Mouse (Mus musculus) gastrocnemius, adult 2 months (tissue): ENCODE data around the gene Mfn2. TPM values are rescaled to one million over a fixed set of nuclear protein-coding genes. Genes with fewer than 3 reads are reported as not detected.

ENCODE experiments used
- DNase-seq: peaks from one replicate; pipeline ENCODE4 v3.0.0; 2022
- H3K27ac ChIP-seq: fragments of 200-600 bp; 2 replicates; pipeline ENCODE4 v1.8.1; 2022; ENCODE audit warnings: mild to moderate bottlenecking
- H3K4me3 ChIP-seq: fragments of 200-600 bp; 2 replicates; pipeline ENCODE4 v1.8.1; 2022; ENCODE audit warnings: mild to moderate bottlenecking, moderate library complexity
- CTCF ChIP-seq: fragments of 200-600 bp; IDR thresholded peaks from 2 replicates; pipeline ENCODE4 v1.8.1; 2022; ENCODE audit warnings: antibody characterized with exemption, mild to moderate bottlenecking, moderate library complexity
- intact Hi-C: fragments of 180-260 bp; cut with DNase I; formaldehyde crosslinking; loops from one replicate; pipeline ENCODE4 v1.15.1; 2025
- total RNA-seq, 2 experiments: library from RNA; stranded (reverse); gene quantifications; 2 replicates each; pipeline ENCODE4 v1.2.3; 2021

Mfn2 gene
- total RNA-seq, 2 experiments from 2014 or later, result 416 to 452 TPM

DNA sequence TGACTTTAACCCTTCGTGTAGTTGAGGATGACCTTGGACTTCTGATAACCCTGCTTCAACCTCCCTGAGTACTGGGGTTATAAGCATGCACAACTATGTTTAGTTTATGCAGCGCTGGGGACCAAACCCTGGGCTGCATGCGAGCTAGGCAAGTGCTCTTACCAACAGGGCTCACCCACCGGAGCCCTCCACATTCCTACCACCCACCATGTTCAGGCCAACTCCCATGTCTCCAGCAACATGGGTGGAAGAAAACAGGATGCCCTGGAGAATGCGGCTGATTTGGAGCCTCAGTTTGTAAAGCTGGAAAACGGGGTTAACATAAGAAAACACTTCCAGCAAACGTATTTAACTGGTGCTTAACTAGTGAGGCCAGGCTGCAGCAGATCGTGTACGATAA is 31.4 kb upstream of the Mfn2 start:
- Histone ChIP-seq H3K27ac (peak overlapping the region; percentile 98), H3K4me3 (peak overlapping the region; percentile 95)
- no peak for TF ChIP-seq CTCF
- DNase-seq, result no peak
- intact Hi-C loops, result no loop called here

DNA sequence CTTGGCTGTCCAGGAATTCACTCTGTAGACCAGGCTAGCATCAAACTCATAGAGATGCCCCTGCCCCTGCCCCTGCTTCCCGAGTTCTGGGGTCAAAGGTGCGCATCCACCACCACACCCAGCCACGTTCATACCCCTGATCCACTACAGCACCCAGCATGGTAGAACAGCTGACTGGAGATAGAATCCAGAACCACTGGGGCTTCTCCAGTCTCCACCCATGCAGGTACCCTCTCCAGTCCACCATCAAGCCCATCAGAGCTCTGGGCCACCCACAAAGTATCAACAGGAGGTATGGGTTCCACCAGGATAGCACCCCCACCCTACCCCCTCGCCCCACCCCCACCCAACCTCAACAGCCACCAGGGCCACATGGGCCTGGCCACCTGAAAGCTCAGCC is 30.1 kb upstream of the Mfn2 start:
- no peak for DNase-seq
- H3K27ac ChIP-seq, result peak overlapping the region; percentile 63
- intact Hi-C loops, result no loop called here
- peak overlapping the region; percentile 95 for H3K4me3 ChIP-seq
- no peak for TF ChIP-seq CTCF

DNA sequence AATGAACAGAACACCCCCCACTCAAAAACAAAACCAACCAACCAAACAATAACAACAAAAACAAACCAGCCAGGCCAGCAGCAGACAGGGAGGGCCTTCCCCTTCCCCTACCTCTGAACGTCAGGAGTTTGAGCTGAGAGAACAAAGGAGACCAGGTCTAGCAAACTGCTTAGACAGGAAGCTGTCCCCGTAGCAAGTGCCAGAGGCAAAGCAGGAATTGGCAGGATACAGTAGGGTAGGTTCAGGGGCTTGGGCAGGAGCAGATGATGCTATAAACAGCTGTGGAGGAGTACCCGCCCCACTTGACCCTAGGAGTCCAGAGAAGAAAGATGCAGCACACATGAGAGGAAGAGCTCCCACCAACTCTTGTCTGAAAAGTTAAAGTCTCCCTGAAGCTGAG is 29.6 kb upstream of the Mfn2 start:
- intact Hi-C loops, result no loop called here
- DNase-seq, result no peak
- Histone ChIP-seq H3K4me3 (peak overlapping the region; percentile 95), H3K27ac (peak overlapping the region; percentile 63)
- TF ChIP-seq CTCF, result no peak

DNA sequence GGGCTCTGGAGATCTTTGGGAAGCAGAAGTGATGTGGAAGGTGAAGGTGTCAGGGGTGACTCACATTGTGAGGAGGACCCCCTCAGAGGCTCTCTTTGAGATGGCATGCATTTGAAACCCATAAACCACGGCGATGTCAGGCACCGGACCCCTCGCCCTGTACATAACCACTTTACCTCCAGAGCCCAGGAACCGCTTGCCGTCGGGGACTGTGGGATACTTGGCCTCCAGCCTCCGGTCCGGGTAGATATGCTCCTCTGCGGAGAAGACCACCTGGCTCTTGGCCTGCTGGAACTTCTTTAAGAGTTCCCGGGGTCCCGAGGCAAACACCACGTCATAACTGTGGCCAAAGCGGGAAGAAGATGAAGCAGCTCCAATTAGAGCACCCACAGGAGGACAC is 26.4 kb upstream of the Mfn2 start:
- intact Hi-C loops, result no loop called here
- TF ChIP-seq CTCF, result no peak

DNA sequence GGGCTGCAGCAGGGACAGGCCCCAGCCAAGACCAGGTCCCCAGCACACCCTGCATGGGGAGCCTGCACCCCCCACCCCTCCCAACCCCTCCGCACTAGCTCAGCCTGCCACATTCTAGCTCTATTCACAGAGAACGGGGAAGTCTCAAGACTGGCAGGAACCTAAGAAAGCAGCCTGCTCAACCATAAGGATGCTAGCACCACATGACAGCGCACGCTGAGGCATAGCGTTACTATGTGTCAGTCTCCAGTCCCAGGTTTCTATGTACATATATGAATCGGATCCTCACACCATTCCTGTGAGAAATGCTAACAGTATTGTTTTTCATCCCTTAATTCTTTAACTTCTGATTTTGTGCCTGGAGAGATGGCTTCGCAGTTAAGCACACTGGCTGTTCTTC is 24.0 kb upstream of the Mfn2 start:
- no peak overlapping the region for H3K27ac ChIP-seq
- no peak for DNase-seq
- intact Hi-C loops, result no loop called here
- H3K4me3 ChIP-seq, result no peak overlapping the region
- TF ChIP-seq CTCF, result no peak

More for the DNA sequence above, 26.4 kb upstream of the Mfn2 start:
- Histone ChIP-seq H3K27ac (no peak overlapping the region), H3K4me3 (no peak overlapping the region)
- DNase-seq, result no peak

DNA sequence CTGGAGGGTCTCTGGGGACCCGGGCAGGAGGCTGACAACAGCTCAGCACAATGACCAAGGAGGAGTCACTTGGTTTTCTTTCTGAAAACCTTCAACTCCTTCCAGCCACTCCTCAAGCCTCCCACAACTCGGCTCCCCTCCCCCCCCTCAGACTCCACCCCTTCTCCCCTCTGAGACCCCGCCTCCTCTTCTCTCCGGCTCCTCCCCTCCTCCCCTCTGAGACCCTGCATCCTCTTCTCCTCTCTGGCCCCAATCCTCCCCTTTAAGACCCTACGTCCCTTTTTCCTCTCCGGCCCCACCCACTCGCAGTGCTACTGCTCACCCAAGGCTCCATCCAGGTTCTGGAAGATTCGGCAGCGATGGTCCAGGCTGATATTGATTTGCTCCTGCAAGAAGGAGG is 23.6 kb upstream of the Mfn2 start:
- no peak for TF ChIP-seq CTCF
- Histone ChIP-seq H3K27ac (peak overlapping the region; percentile 63), H3K4me3 (no peak overlapping the region)
- intact Hi-C loops, result no loop called here
- no peak for DNase-seq

DNA sequence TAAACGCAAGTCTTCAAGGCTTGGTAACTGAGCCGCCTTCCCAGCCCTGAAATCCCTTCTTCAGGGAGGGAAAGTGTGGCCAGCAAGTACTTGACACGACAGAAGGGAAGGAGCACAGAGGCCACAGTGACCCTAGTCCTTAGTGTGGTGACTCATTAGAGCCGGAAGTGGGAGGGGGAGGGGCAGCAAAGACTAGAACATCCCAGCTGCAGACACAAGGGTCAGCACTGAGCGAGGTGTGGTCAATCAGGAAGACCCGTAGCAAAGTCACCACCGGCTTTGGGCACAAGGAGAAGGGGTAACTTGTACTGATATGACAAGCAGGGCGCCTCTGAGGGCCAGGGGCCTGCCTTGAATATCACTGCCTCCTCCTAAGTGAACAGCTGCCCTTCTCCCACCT is 23.2 kb upstream of the Mfn2 start:
- H3K27ac ChIP-seq, result peak overlapping the region; percentile 63
- no peak for TF ChIP-seq CTCF
- intact Hi-C loops, result no loop called here
- H3K4me3 ChIP-seq, result no peak overlapping the region
- DNase-seq, result peak; percentile 69

DNA sequence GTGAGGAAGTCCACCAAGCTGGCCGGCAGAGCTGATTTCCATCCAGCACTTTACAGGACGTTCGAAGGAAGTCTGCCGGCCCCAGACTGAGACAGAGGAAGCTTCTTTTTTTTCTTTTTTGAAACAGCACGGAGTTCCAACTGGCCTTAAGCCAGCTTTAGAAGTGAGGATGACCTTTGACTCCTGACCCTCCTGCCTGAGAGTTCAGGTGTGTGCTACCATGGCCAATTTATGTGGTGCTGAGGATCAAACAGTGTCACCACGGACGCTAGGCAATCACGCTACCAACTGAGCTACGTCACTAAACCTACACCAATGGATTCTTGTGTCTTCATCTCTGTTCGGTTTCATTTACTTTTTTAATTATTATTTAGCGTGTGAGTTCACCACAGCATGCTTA is 17.8 kb upstream of the Mfn2 start:
- intact Hi-C loops, result no loop called here
- H3K27ac ChIP-seq, result no peak overlapping the region
- DNase-seq, result no peak
- TF ChIP-seq CTCF, result no peak
- no peak overlapping the region for H3K4me3 ChIP-seq

DNA sequence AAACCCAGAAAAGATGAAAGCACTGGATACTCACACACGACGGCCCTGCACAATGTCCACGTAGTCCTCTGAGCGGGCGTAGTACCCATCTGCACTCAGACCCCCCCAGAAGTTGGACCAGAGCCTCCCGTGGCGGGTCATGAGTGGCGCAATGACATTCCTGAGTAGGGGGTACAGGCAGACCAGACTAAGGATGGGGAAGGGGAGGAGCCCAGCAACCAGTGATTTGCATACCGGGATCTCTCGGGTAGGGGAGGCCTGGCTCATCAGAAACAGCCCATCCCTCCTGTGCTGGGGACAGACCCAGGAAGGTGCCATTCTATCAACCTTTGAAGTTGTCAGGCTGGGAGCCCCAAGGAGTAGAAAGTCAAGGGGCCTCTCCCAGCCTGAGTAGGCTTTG is 16.5 kb upstream of the Mfn2 start:
- Histone ChIP-seq H3K27ac (no peak overlapping the region), H3K4me3 (no peak overlapping the region)
- TF ChIP-seq CTCF, result no peak
- intact Hi-C loops, result no loop called here
- no peak for DNase-seq

DNA sequence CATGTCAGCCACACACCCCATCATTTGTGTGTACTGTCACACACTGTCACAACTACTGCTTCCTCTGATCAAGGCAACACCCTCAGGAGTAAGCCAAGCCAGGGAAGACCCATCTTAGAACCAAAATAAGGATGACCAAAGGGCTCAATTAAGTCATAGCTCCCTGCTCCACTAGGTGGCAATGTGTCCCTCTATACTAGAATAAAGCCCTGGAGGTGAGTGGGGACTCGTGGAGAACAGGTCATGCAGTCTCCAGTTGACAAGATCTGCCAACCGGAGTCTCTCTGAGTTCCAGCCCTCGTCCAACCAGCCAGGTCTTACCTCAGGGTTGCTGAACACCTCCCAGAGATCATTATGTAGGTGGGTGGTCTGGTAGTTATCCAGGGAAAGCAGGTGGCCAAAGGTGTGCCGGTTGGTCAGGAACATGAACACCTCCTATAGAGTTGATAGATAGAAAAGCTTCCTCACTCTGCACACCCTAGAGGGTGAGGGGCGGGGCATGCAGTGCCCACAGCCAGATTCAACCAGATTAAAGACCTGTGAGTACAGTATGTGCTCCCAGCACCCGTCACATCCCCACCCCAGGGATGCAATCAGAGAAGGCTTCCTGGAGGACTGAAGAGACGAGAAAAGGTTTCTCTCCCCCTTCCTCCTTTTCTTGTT is 14.1 kb upstream of the Mfn2 start:
- peak; percentile 68 for TF ChIP-seq CTCF
- intact Hi-C loops, result no loop called here
- DNase-seq, result peak; percentile 53
- Histone ChIP-seq H3K27ac (no peak overlapping the region), H3K4me3 (no peak overlapping the region)

DNA sequence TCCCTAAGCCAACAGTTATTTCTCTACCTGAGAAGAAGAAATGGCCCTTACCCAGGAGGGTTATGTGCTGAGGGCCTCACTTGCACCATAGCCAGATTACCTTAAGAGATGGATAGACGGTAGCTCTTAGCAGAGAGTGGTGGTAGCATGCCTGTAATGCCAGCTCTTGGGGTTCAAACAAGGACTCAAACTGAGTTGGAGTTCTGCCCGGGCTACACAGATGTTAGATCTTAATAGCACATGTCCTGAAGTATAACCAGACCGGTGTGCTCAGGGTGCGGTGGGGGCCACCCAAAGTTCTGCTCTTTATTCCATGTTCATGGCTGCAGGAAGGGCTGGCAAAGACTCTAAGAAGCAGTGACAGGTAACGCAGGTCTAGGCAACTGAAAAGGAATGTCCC is 5.0 kb upstream of the Mfn2 start:
- no peak overlapping the region for H3K27ac ChIP-seq
- intact Hi-C loops, result no loop called here
- no peak overlapping the region for H3K4me3 ChIP-seq
- no peak for DNase-seq
- TF ChIP-seq CTCF, result no peak

DNA sequence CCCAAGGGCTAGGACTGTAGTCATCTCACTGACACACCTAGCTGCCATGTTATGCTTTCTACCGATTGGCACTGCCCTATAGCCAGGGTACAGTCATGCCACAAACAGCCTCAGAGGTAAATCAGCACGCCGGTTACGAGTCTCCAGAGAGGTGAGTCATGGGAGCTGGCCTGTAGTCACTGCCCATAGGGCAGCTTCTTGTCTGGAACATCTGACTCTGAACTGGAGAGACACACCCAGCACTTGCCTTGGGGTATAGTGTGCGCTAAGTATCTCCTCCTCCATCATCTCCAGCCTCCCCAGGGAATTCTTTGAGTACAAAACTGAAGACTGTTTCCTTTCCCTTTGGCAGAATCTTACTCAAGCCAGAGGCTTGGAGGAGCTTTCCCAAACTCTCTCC is 1.7 kb upstream of the Mfn2 start:
- no peak for TF ChIP-seq CTCF
- Histone ChIP-seq H3K27ac (peak overlapping the region; percentile 98), H3K4me3 (no peak overlapping the region)
- DNase-seq, result peak; percentile 50
- intact Hi-C loops, result no loop called here

DNA sequence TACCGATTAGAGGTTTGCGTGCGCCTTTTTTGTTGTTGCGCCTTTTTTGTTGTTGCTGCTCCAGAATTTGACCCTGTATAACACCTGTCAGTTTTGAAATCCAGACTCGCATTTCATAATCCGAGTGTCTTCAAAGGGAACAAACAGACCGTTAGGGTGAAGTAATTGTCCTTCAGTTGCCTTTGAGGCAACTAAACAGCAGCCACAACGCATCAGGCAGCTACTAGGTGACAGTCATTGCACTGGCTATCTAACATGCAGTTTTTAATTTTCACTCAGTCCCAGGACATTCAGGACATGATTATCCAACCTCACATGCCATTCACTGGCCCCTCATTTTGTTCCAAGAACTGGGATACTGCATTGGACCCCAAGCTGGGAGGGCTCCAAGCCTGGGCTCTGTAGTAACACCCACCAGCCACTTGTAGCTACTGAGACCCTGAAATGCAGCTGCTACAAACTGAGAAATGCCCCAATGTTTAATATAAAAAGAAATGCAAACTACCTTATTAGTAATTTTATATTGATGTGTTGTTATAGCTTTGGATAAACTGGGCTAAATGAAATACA is 671 bp upstream of the Mfn2 start:
- TF ChIP-seq CTCF, result no peak
- intact Hi-C loops, result no loop called here
- peak overlapping the region; percentile 85 for H3K4me3 ChIP-seq
- H3K27ac ChIP-seq, result peak overlapping the region; percentile 98
- no peak for DNase-seq

DNA sequence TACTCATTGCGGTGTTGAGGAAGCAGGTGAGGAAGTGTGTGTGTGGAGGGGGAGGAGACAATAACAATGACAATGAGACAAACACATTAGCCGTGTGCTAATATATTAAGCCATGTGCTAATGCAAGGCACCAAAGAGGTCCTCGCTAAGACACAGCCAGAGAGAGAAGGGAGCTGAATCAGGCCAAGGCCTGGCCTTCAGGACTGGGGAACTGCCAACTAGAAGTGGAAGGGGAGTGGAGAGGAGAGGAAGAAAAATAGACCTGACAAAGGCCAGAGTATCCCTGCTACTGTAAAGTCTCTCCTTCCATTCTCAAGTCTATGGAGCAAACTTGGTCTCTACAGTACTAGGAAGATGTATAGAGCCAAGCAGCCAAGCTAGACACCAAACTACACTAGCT is 903 bp downstream of the Mfn2 start:
- Histone ChIP-seq H3K4me3 (peak overlapping the region; percentile 85), H3K27ac (peak overlapping the region; percentile 98)
- TF ChIP-seq CTCF, result no peak
- DNase-seq, result no peak
- intact Hi-C loops, result no loop called here
